Mouse (Mus musculus) CH12.LX (cell line): ENCODE results near the gene Itpka. TPM values are rescaled to one million over a fixed set of nuclear protein-coding genes. Genes with fewer than 3 reads are reported as not detected.

ENCODE experiments used
- DNase-seq: peaks from one replicate; pipeline ENCODE4 v3.0.0-alpha.2; 2013; ENCODE audit errors: extremely low read depth
- H3K27ac ChIP-seq: 2 replicates; pipeline ENCODE4 v1.5.1; 2012; ENCODE audit warnings: low read depth, mild to moderate bottlenecking, control low read depth, moderate library complexity; ENCODE audit not compliant: insufficient read depth
- H3K27me3 ChIP-seq: replicated peaks from 2 replicates; pipeline ENCODE3; 2012; ENCODE audit warnings: inconsistent platforms
- H3K36me3 ChIP-seq, 2 experiments: replicated peaks in 1 of 2; 2 replicates each; pipeline versions ENCODE3 to v1.6.1; 2012; ENCODE audit warnings: inconsistent platforms in 1 of 2, low read length in 1 of 2, mild to moderate bottlenecking in 1 of 2, mixed read lengths in 1 of 2, moderate library complexity in 1 of 2; ENCODE audit not compliant: control insufficient read depth in 1 of 2, insufficient read depth in 1 of 2
- H3K4me1 ChIP-seq, 2 experiments: 2 replicates each; pipeline ENCODE4 v1.6.1; 2012; ENCODE audit warnings: inconsistent platforms in 1 of 2, moderate library complexity in 1 of 2; ENCODE audit not compliant: insufficient read depth in 2 of 2, control insufficient read depth in 1 of 2
- H3K4me2 ChIP-seq: 2 replicates; pipeline ENCODE4 v1.6.1; 2012; ENCODE audit warnings: low read depth, mild to moderate bottlenecking, control low read depth; ENCODE audit not compliant: poor library complexity, insufficient read depth, severe bottlenecking
- H3K4me3 ChIP-seq, 3 experiments: fragments of 150-350 bp in 1 of 3; sonication (generic) in 1 of 3; replicated peaks in 1 of 3; 2 replicates each; pipeline versions ENCODE3 to v1.5.1; 2011 to 2012; ENCODE audit warnings: low read depth in 2 of 3, low read length in 2 of 3, mild to moderate bottlenecking in 2 of 3, moderate library complexity in 2 of 3, control low read depth in 1 of 3, improper control_type of control experiment in 1 of 3, inconsistent platforms in 1 of 3, mixed read lengths in 1 of 3; ENCODE audit not compliant: poor library complexity in 1 of 3
- H3K79me2 ChIP-seq: replicated peaks from 2 replicates; pipeline ENCODE4 v1.6.1; 2012; ENCODE audit warnings: mild to moderate bottlenecking, moderate library complexity; ENCODE audit not compliant: control insufficient read depth, poor library complexity, insufficient read depth, severe bottlenecking; ENCODE audit errors: extremely low read depth
- H3K9ac ChIP-seq: 2 replicates; pipeline ENCODE4 v1.6.1; 2012; ENCODE audit warnings: low read depth, mild to moderate bottlenecking, control low read depth, moderate library complexity; ENCODE audit not compliant: insufficient read depth
- H3K9me3 ChIP-seq: replicated peaks from 2 replicates; pipeline ENCODE3; 2012; ENCODE audit warnings: low read length, inconsistent platforms, mixed read lengths
- CHD1 ChIP-seq: IDR thresholded peaks from 2 replicates; pipeline ENCODE4 v1.6.1; 2012; ENCODE audit warnings: low read depth, low read length, improper control_type of control experiment, inconsistent platforms
- CHD2 ChIP-seq: IDR thresholded peaks from 2 replicates; pipeline ENCODE4 v1.6.1; 2011; ENCODE audit warnings: low read length, improper control_type of control experiment
- CTCF ChIP-seq, 2 experiments: IDR thresholded peaks in 1 of 2; conservative IDR thresholded peaks in 1 of 2; 2 replicates each; pipeline ENCODE4 v1.5.1; 2011 to 2012; ENCODE audit warnings: low read depth in 2 of 2, low read length in 2 of 2, improper control_type of control experiment in 1 of 2, inconsistent platforms in 1 of 2, mild to moderate bottlenecking in 1 of 2, moderate library complexity in 1 of 2
- JUND ChIP-seq: conservative IDR thresholded peaks from 2 replicates; pipeline ENCODE4 v1.6.1; 2011; ENCODE audit warnings: low read depth, low read length, improper control_type of control experiment
- MAX ChIP-seq: IDR thresholded peaks from 2 replicates; pipeline ENCODE4 v1.6.1; 2011; ENCODE audit warnings: low read length, improper control_type of control experiment
- MXI1 ChIP-seq: IDR thresholded peaks from 2 replicates; pipeline ENCODE4 v1.6.1; 2011; ENCODE audit warnings: mild to moderate bottlenecking, low read depth, low read length, improper control_type of control experiment
- PAX5 ChIP-seq: IDR thresholded peaks from 2 replicates; pipeline ENCODE4 v1.6.1; 2012; ENCODE audit warnings: low read length, inconsistent platforms, mixed read lengths
- POLR2A ChIP-seq: IDR thresholded peaks from 2 replicates; pipeline ENCODE4 v1.6.1; 2011; ENCODE audit warnings: low read depth, mild to moderate bottlenecking, improper control_type of control experiment, low read length
- RAD21 ChIP-seq: IDR thresholded peaks from 2 replicates; pipeline ENCODE4 v1.6.1; 2011; ENCODE audit warnings: low read depth, mild to moderate bottlenecking, low read length, improper control_type of control experiment, moderate library complexity
- SIN3A ChIP-seq: IDR thresholded peaks from 2 replicates; pipeline ENCODE4 v1.6.1; 2012; ENCODE audit warnings: low read length, improper control_type of control experiment, inconsistent platforms
- UBTF ChIP-seq: IDR thresholded peaks from 2 replicates; pipeline ENCODE4 v1.6.1; 2012; ENCODE audit warnings: low read depth, mild to moderate bottlenecking, inconsistent platforms, low read length, improper control_type of control experiment, moderate library complexity
- USF1 ChIP-seq: IDR thresholded peaks from 2 replicates; pipeline ENCODE4 v1.6.1; 2014; ENCODE audit warnings: low read depth, mild to moderate bottlenecking, inconsistent platforms, low read length, improper control_type of control experiment
- USF2 ChIP-seq: conservative IDR thresholded peaks from 2 replicates; pipeline ENCODE4 v1.6.1; 2011; ENCODE audit warnings: low read depth, low read length, improper control_type of control experiment
- ZMIZ1 ChIP-seq: IDR thresholded peaks from 2 replicates; pipeline ENCODE4 v1.6.1; 2012; ENCODE audit warnings: low read depth, mild to moderate bottlenecking, inconsistent platforms, low read length, improper control_type of control experiment
- dilution Hi-C: fragments of 300-500 bp; cut with MboI; formaldehyde crosslinking; loops from 2 replicates; pipeline ENCODE4 v1.14.3; 2020; ENCODE audit warnings: low sequenced_read_pairs; ENCODE audit not compliant: extremely low pct_unique_long_range_greater_than_20kb, extremely low pct_ligation_motif_present
- in situ Hi-C: fragments of 300-500 bp; cut with MboI; formaldehyde crosslinking; loops from 3 replicates; pipeline ENCODE4 v1.14.3; 2019; ENCODE audit warnings: low sequenced_read_pairs, low pct_ligation_motif_present, low pct_unique_long_range_greater_than_20kb, mixed read lengths
- polyA plus RNA-seq: library from polyadenylated mRNA; unstranded; fragments of >175 nt; gene quantifications from 2 replicates; pipeline ENCODE4 v1.2.1, GENCODE M21; 2012; ENCODE audit warnings: low read depth; ENCODE audit not compliant: insufficient read length
- total RNA-seq, 2 experiments: library from RNA; depleted of rRNA; stranded (reverse); fragments of 300-350 nt in 1 of 2; fragments of >200 nt in 1 of 2; gene quantifications; 2 replicates each; pipeline ENCODE4 v1.2.3; 2012 to 2014

Gene Itpka
- total and polyA plus RNA-seq, 3 experiments = 0.34 to 0.54 (median 0.39) TPM

GRCm38 (mm10) chr2:119743808-119744162 lies 1.6 kb downstream of the Itpka start:
- in situ Hi-C loops (no loop called here), dilution Hi-C loops (no loop called here)
- Histone ChIP-seq H3K36me3 (no peaks in the 10 kb centered on the region), H3K4me1 (peaks cover 6 to 23% of the 10 kb centered on the region in 2 experiments), H3K27ac (no peak overlapping the region), H3K79me2 (no peaks in the 10 kb centered on the region), H3K9me3 (no peaks in the 10 kb centered on the region), H3K4me3 (no peak overlapping the region), H3K27me3 (peaks cover 14% of the 10 kb centered on the region)
- DNase-seq = no peak
- TF ChIP-seq POLR2A (no peak), USF1 (no peak), PAX5 (no peak), CTCF (conservative IDR thresholded peaks at IDR 0.05 in 1 of 2, IDR thresholded peaks at IDR 0.05 in 1 of 2; ENCODE audit: low read depth in 2 of 2, low read length in 2 of 2) (no peak), USF2 (no peak), MAX (no peak), MXI1 (no peak), UBTF (no peak), SIN3A (no peak)
- TF ChIP-seq, all 38 proteins: peak for 0
- Histone ChIP-seq H3K9ac (no peak overlapping the region), H3K4me2 (no peak overlapping the region)

- no peak for DNase-seq
- Histone ChIP-seq H3K9ac (no peak overlapping the region), H3K36me3 (no peaks in the 10 kb centered on the region)
- dilution Hi-C loops = no loop called here
- no peak for TF ChIP-seq JUND
- no peak for TF ChIP-seq CHD1
- TF ChIP-seq, all 38 proteins: peak for 0
- no peak overlapping the region for H3K4me2 ChIP-seq
- H3K27ac ChIP-seq = no peak overlapping the region
- H3K27me3 ChIP-seq = peaks cover 17% of the 10 kb centered on the region
- H3K9me3 ChIP-seq = no peaks in the 10 kb centered on the region
- H3K4me1 ChIP-seq = peaks cover 3 to 23% of the 10 kb centered on the region in 2 experiments; a peak in 3 of 4 replicates
- no peaks in the 10 kb centered on the region for H3K79me2 ChIP-seq
- H3K4me3 ChIP-seq = no peak overlapping the region
- in situ Hi-C loops = no loop called here
Measured at GRCm38 (mm10) chr2:119744163-119745111, 2.3 kb downstream of the Itpka start.

- TF ChIP-seq ZMIZ1 (no peak), RAD21 (peak; percentile 39), CTCF (conservative IDR thresholded peaks at IDR 0.05 in 1 of 2, IDR thresholded peaks at IDR 0.05 in 1 of 2; ENCODE audit: low read depth in 2 of 2, low read length in 2 of 2) (peak; percentile 14 to 55; a peak in 2 of 4 replicates), CHD2 (no peak)
- peaks cover 17% of the 10 kb centered on the region for H3K27me3 ChIP-seq
- H3K27ac ChIP-seq = no peak overlapping the region
- no peaks in the 10 kb centered on the region for H3K9me3 ChIP-seq
- H3K4me2 ChIP-seq = no peak overlapping the region
- H3K79me2 ChIP-seq = no peaks in the 10 kb centered on the region
- peaks cover 3 to 19% of the 10 kb centered on the region in 2 experiments; a peak in 3 of 4 replicates for H3K4me1 ChIP-seq
- dilution Hi-C loops (no loop called here), in situ Hi-C loops (no loop called here)
- no peak overlapping the region for H3K4me3 ChIP-seq
- H3K36me3 ChIP-seq = no peaks in the 10 kb centered on the region
- H3K9ac ChIP-seq = no peak overlapping the region
- DNase-seq = peak; percentile 27
Measured at GRCm38 (mm10) chr2:119745281-119745680, 3.1 kb downstream of the Itpka start.
